Mouse (Mus musculus): Measurements from ENCODE around the gene Lmod1. TPM values are rescaled to one million over a fixed set of nuclear protein-coding genes. Genes with fewer than 3 reads are reported as not detected.
A peak's percentile ranks its signal among the peaks of the same experiment; 100 is the strongest.

Gene Lmod1
- polyA plus RNA-seq (2012; rRNA removed): 17.6 and 19.1 TPM in 2 replicates

DNA sequence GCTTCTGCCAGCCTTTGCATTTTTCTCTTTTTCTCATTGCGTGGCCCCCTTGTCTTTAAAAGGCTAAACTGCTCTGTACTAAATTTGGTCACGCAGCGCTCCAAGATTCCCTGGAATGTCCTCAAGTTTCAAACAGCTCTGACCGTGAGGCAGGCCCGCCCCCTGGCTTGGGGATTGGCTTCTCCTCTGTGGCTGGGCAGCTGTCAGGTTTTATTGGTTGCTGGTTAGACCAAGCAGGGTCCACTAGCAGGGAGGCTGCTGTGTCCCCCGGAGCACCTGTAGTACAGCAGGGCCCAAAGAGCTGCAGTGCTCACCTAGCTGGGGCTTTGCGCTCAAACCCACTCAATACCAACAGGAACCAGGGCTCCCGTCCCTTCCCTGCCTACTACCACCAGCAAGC is at the start of gene Lmod1:
Gene Lmod1 (plus strand): TSS at position 237 of the 400 bp plus-strand sequence.
- no peak for DNase-seq (ENCODE audit: low read depth, low spot score)
- 20% methylated on average over 8 of the region's 8 CpGs for WGBS

DNA sequence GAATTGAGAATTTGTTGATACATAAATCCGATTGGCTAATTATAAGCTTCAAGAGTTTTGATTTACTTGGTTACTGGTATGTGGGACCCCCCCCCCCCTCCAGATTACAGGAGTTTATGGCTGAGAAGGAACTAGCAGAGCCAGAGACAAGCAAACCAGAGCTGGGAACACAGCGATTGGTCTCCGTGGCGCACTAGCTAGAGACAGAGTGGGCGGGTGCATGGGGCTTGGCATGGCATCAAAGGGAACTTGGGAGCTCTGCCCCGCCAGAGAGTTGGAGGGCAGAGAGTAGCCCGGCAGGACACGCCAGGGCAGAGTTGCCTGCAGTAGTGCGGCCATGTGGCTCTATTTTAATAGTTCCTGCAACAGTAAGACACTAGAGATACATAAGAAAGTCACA is 44.0 kb upstream of the Lmod1 start:
- peak; percentile 83 for DNase-seq (ENCODE audit: low read depth, low spot score)
- WGBS: 20% methylated on average over 9 of the region's 9 CpGs

DNA sequence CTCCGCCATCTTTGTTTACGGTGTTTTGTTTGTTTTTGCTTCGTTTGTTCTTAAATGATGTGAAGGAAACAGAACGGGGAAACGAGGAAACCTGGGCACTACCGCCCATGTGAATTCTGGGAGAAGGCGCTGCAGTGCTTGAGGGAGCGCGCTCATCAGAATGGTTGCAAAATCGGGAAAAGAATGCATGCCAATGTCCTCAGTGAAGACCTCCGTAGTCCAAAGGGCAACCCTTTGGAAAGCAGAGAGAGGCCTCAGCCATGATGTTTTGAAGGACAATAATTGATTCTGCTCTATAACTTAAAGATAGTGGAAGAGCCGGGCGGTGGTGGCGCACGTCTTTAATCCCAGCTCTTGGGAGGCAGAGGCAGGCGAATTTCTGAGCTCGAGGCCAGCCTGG is 42.8 kb upstream of the Lmod1 start:
- WGBS: 80% methylated on average over 17 of the region's 17 CpGs
- no peak for DNase-seq (ENCODE audit: low read depth, low spot score)

DNA sequence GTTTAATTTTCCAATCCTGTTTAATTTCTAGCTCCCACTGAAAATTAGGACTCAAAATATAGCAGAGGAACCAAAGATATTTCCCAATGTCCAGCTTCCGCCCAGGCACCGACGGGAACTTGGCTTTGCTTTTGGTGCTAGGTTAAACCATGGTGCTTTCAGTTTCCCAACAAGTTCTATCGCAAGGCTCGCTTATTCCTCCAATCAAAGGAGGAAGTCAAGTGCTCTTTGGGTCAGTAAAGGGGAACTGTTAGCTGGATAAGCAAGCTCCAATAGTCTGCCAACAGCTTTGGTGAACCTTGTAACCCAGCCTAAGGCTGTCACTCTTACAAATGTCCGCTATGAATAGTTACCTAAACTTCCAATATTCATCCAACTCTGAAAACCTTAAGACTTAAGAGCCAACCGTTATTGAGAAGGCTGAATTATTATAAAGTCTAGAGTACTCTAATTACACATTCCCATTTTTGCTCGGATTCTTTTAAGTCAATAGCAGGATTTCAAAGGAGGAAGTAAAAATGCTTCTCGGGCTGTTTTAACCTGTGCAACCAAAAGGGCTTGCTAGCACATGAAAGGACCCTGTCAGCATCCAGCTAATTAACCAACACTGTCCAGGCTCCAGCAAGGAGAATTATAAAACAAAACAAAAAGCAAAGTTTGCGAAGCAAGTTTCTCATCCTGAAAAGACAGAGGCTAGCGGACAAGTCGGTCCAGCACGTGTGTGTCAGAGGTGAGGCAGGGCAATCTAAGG is 41.9 kb upstream of the Lmod1 start:
- 3% methylated on average over 13 of the region's 13 CpGs for WGBS
- DNase-seq (ENCODE audit: low read depth, low spot score): peak; percentile 48

DNA sequence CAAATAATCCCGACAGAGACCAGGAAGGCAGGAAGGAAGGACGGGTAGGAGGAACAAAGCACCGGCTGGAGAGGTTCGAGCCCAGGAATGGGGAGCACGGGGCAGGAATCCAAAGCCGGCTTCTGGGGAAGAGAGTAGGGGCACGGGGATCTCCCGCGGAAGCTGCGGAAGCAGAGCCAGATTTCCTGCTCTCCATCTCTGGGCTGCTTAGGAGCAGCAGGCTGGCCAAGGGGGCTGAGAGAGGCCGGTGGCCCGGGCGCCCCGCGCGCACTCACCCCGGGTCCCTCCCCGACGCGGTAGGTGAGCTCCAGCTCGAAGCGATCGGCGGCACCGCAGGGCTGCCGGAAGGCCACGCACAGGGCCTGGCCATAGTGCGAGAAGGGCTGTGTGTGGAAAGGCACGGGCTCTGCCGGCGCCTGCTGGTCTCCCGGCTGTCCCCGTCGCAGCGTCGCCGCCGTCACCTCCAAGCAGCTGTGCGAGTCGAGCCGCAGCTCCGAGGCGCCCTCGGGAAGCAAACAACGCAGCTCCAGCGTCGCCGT is 41.3 kb upstream of the Lmod1 start:
- DNase-seq (ENCODE audit: low read depth, low spot score): no peak

DNA sequence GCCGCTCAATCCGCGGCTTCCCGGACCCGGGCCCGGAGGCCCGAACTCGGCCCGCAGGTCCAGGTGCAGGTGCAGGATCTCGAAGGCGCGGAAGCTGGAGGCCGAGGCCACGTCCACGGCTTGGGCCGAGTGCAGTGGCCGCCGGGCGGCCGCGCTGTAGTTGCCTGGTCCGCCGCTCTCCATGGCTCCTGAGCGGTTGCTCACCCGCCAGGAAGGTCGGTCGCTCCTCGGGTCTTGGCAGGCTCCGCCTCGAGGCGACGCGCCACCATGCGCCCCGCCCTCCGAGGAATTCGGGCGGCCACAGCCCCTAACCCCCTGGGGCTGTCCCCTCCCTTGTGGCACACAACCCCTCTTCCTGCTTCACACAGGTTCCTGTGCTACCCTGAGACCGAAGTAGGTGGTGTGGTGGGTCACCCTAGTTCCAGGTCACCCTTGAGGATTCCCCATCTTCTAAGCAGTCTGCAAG is 40.7 kb upstream of the Lmod1 start, which contains the start of gene Rnpep:
Gene Rnpep (minus strand): TSS at position 259 of the 466 bp plus-strand sequence.
- WGBS: under 1% methylated on average over 39 of the region's 39 CpGs
- DNase-seq (ENCODE audit: low read depth, low spot score): no peak

More for the DNA sequence above, 41.3 kb upstream of the Lmod1 start:
- under 1% methylated on average over 48 of the region's 48 CpGs for WGBS

DNA sequence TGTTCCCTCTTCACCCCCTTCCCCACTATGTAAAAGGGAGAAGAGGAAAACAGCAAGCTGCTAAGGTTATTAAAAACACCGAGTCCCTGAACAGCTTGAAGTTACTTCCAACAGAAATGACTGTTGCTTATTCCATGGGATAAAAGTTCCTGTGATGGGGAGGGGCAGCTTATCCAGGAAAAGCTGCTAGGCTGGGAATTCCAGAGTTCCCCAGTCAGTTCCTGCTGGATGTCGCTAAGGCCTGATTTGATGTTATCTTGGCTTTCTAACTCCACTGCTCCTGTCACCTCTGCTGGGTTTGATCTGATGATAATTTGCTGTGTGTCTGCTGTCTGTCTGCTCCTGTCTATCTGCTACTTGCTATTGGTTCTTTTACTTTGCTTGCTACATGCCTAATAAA is 38.3 kb upstream of the Lmod1 start:
- DNase-seq (ENCODE audit: low read depth, low spot score): no peak

DNA sequence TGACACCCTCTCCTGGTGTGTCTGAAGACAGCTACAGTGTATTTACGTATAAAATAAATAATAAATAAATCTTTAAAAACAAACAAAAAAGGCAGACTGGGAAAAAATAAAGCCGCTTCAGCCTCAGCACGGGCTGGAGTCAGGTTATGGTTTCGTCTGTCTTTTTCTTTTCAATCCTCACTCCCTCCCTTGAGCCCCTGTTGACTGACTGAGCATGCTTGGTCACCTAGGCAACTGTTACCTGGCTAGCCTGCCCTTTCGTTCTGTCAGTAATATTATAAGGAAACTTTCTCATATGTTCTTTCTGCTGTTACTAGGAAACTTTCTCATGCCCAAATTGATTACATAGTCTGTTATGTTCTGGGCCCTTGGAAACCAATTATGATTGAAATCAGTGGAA is 33.7 kb upstream of the Lmod1 start:
- no peak for DNase-seq (ENCODE audit: low read depth, low spot score)
- WGBS: 74% methylated on average over 5 of the region's 5 CpGs

More for the DNA sequence above, 38.3 kb upstream of the Lmod1 start:
- 73% methylated on average over 2 of the region's 2 CpGs for WGBS

DNA sequence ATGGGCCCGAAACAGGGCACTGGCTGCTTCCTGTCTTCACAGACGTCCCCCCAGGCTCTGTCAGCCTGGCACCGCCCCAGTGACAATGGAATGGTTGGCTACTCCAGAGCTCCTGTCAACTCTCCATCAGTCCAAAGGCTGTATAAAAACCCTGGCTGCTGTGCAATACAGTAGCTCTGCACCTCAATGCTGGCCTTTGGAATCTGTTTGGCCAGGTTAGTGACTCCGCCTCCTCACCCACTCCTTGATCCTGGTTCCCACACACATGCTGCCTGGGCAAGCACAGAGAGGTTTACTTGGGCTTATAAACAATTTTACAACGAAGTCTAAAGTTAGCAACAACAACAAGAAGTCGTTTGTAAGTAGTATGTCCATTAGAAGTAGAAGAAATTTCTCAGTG is 13.3 kb upstream of the Lmod1 start:
- peak; percentile 25 for DNase-seq (ENCODE audit: low read depth, low spot score)
- 47% methylated on average over 6 of the region's 6 CpGs for WGBS

DNA sequence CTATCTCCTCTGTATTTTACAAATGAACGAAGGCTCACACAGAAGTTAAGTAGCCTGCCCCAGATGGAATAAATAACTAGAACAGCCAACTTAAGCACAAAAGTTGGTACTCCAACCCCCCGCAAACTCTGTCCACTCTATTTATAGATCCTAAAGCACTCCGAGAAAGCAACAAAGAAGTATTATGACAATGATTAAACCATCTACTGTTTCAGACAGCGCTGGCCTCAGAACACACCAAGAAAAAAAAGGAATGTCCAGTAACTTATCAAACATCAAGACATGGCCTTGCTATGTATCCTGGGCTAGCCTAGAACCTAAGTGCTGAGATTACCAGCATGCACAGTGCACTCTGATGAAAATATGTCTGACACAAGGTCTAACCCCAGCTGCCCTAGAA is 12.4 kb upstream of the Lmod1 start:
- 67% methylated on average over 4 of the region's 4 CpGs for WGBS
- no peak for DNase-seq (ENCODE audit: low read depth, low spot score)

DNA sequence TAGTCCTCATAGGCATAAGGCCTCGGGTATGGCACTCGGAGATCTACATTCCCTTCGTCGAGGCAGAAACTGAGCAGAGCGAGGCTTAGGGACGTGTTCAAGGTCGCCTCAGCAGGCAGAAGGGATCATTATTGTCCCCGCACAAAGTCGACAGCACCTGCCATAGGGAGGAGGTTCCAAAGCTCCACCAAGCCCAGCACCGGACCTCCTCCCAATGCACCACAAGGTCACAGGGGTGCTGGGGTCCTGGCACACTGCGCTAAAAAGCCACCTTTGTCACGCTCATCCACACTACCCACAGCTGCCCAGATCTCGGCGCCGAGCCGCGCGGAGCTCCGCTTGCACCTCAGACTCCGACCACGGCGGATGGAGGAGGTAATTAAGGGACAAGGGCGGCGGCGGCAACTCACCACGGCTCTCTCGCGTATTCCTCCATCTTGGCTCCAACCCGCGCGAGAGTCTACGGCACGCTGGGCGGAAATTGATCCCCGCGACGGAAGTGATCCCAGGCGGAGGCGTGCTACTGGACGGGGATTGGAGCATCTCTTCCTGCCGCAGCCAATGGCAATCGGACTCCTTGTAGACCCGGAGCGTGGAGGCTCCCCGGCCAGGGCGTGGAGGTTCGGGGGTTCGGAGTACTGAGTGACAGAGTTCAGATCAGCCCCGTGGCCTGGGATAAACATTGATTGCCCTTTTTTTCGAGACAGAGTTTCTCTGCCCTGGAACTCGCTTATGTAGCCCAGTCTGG is 11.1 kb upstream of the Lmod1 start, which contains the start of gene Timm17a:
Gene Timm17a (minus strand): TSS at position 495 of the 748 bp plus-strand sequence.
- WGBS: under 1% methylated on average over 51 of the region's 51 CpGs

DNA sequence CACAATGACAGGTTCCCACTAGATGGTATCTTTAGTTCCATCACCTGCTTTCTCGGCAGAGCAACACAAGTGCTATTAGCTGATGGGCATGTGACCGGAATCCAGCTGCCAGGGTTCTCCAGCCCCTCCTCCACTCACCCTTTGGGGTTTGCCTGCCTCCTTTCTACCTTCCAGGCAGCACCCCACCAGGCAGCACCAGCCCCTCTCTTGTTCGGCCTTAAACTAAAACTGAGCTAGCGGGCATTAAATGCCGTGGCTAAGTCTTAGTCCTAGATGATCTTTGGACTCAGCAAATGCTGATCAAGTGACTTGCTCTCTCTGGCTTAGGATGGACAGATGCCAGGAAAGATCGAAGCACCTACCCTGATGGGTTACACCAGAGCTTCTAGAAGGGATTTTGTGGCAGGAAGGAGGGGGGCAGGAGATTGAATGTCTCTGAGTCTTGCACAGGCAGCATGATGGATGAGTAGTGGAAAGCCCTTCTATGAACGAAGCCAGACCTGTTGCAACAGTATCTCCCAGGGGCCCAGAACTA is 1.2 kb upstream of the Lmod1 start:
- 61% methylated on average over 7 of the region's 7 CpGs for WGBS
- no peak for DNase-seq (ENCODE audit: low read depth, low spot score)

More for the DNA sequence above, 11.1 kb upstream of the Lmod1 start, which contains the start of gene Timm17a:
- DNase-seq (ENCODE audit: low read depth, low spot score): peak; percentile 94

DNA sequence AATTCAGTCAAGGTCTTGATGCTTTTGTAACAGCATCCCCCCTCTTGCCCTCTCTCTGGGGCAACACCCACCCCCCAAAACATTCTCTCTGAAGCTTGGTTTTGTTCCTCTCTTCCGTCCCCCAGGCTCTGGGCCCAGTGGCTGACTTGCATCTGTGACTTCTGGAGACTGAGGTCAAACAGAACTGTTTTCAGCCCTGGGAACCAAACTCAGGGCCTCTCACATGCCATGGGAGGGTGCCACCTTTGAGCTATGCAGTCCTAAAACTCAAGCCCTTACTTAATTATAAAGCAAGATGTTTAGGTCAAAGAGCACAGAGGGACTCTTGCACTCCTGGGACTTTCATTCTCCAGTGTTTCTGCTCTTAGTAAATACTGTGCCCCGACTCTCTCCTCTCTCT is 1.3 kb downstream of the Lmod1 start:
- DNase-seq (ENCODE audit: low read depth, low spot score): no peak
- WGBS: 75% methylated on average over 2 of the region's 2 CpGs

DNA sequence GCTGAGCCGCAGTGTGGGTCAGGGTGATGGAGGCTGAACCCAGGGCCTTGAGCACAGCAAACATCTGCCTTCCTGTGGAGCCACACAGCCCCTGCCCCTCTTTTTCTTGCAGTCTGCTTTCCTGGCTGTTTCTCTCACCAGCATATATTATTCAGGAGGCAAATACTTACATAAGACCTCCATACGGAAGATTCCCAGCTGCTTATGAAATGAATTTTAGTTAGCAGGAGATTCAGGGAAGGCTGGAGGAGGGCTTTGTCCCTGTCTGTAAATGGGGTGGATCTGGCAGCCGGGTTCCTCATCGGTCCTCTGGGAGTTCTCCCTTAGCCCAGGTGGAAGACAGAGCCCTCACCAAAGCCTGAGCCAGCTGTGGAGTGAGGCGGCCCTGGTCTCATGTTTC is 3.8 kb downstream of the Lmod1 start:
- no peak for DNase-seq (ENCODE audit: low read depth, low spot score)
- 64% methylated on average over 5 of the region's 5 CpGs for WGBS

DNA sequence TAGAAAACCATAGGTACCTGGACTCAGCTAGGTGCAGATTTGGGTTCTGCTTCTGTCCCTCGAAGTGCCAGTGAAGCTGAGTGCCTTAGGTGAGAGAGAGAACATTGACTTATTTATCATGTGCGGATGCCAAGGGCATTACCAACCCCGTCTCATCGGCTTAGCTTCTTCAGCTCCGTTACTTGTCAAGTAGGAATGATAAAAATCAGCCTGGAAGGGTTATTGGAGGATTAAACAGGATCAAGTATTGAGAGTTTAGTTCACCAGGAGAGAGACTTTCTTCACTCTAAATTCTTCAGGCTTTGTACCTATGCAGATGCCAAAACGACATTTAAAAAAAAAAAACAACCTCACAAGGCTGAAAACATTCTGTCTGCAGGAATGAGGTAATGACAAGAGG is 6.0 kb downstream of the Lmod1 start:
- 49% methylated on average over 6 of the region's 6 CpGs for WGBS

DNA sequence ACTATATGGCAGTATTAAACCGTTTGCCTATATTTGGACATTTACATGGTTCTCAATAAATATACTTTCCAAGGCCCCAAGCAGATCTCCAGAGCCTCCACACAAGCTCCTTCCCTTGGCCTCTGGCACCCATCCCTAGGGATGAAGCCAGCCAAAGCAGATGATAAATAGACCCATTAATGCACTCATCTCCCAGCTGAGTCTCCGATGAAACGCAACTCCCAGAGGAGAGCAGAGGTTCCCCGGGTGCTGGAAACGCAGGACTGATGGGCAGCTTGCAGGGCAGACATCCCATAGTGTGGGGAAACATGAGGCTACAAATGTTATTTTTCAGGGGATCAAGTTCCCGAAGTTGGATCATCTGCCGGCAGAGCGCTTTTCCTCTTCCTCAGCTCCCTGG is 17.3 kb downstream of the Lmod1 start:
- 74% methylated on average over 8 of the region's 8 CpGs for WGBS

More for the DNA sequence above, 6.0 kb downstream of the Lmod1 start:
- no peak for DNase-seq (ENCODE audit: low read depth, low spot score)

DNA sequence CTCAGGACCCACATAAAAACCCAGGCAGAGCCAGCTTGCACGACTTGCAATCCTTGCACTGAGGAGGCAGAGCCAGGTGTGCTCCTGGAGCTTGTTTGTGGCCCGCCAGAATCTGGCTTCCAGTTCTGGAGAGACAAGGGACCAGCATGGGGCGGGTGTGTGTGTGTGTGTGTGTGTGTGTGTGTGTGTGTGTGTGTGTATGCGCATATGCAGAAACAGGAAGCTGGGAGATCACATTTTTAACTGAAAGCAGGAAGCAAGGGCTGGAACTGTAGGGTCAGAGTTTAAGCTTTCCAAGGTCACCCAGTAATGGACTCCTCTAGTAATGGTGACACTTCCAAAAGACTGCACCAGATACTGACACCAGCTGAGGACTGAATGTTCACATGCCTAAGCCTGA is 19.4 kb downstream of the Lmod1 start:
- DNase-seq (ENCODE audit: low read depth, low spot score): no peak
- 49% methylated on average over 4 of the region's 4 CpGs for WGBS

More for the DNA sequence above, 17.3 kb downstream of the Lmod1 start:
- DNase-seq (ENCODE audit: low read depth, low spot score): no peak

DNA sequence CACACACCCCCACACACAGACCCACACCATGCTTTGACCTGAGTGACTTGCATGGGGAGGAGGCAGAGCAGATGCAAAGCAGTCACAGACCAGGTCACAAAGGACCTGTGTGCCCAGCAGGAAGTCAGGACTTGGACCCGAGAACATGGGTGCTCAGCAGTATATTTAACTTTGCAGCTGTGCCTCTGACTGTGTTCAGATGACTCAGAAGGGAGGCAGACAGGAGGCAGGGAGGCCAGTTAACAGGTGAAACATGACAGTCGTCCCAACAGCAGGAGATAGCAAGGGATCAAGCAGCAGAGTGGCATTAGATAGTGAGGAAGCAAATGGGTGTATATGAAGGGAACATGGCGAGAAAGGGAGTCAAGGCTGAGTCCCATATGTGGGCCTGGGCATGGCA is 22.3 kb downstream of the Lmod1 start:
- DNase-seq (ENCODE audit: low read depth, low spot score): no peak
- 58% methylated on average over 3 of the region's 3 CpGs for WGBS

DNA sequence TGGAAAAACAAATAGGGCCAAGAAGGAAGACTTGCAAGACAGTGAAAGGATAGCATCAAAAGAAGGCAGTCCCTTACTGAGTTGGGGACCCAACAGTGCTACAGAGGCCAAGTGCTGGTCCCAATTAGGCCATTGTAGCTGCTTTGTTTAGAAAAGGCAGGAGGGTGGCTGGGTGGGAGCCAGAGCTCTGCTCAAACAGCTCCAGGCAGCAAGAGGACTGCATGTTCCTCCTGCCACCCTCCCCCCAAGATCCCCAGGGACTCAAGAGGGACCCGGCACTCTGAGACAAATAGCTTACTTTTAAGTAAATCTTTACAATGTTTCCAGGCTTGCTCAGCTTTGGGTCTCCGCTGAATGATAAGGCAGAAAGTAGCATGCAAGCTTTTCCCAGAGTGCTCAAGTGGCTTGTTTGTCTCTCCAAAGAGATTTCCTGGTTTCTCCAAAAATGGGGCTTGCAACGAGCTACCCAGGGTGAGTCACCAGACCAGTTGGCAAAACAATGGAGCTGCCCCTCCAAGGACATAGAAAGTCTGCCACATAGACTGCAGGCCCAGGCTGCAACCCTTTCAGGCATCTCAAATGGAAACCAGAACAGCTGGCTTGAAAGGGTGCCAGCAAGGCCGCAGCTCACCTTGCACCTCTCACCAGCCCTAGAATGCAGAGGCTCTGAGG is 23.0 kb downstream of the Lmod1 start:
- no peak for DNase-seq (ENCODE audit: low read depth, low spot score)
- 53% methylated on average over 4 of the region's 4 CpGs for WGBS

DNA sequence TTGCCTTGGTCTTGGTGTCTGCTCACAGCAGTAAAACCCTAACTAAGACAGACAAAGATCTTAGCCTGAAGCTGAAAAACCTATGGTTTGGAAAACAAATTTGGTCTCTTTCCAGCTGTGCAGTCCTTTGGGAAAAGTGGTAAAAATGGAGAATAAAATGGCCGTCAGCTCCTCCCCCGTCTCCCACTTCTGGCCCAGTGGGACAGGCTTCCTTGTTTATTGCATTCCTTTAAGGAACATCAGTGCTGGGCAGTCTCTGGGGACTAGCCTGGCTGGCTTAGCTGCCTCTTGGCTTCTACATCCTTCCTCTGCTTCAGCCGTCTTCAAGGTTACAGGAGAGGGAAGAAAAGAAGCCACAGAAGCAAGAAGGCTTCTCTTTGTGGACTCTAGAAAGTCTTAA is 27.3 kb downstream of the Lmod1 start:
- no peak for DNase-seq (ENCODE audit: low read depth, low spot score)
- WGBS: 53% methylated on average over 3 of the region's 3 CpGs

Measured in large intestine, adult 2 months (tissue).